Comparison of ENCODE assay signal across 8 mouse cellular contexts in genomic region chr1:184034011-184034557, GRCm38 (mm10). TPM values are rescaled to one million over a fixed set of nuclear protein-coding genes. Genes with fewer than 3 reads are reported as not detected.
DNase-seq lines count a peak whose midpoint lies in the region; ATAC-seq and TF ChIP-seq lines count a peak whose summit lies in the region.

Gene 1700056E22Rik (minus strand): TSS chr1:184034301.

- under 1% methylated on average over 38 of the region's 38 CpGs for WGBS in hindbrain, embryonic 10.5 days
- WGBS in lung, postnatal 0 days, result 0% methylated on average over 38 of the region's 38 CpGs

- TF ChIP-seq EP300 in lung, postnatal 0 days (IDR thresholded peaks at IDR 0.05), result no peak; the same call in 1 of the 2 replicates

- peak within 1 kb of the TSS; percentile 99 for H3K27ac ChIP-seq in hindbrain, embryonic 10.5 days
- peak within 1 kb of the TSS; percentile 96 for H3K27ac ChIP-seq in lung, postnatal 0 days (ENCODE audit: low read length)

- peaks cover 20% of the 10 kb centered on the region for H3K36me3 ChIP-seq in hindbrain, embryonic 10.5 days
- no peaks in the 10 kb centered on the region for H3K36me3 ChIP-seq in lung, postnatal 0 days (ENCODE audit: insufficient read depth, low read length)

- H3K9ac ChIP-seq in lung, postnatal 0 days (replicated peaks; ENCODE audit: low read depth), result peak within 1 kb of the TSS; percentile 86

- peak; percentile 41 for TF ChIP-seq CTCF in lung, postnatal 0 days (IDR thresholded peaks at IDR 0.05)

- 0 out of 2 replicates have a peak, but pooled peaks cover 3% of the 10 kb centered on the region for H3K27me3 ChIP-seq in hindbrain, embryonic 10.5 days (ENCODE audit: insufficient read depth, poor library complexity, severe bottlenecking)
- no peaks in the 10 kb centered on the region for H3K27me3 ChIP-seq in lung, postnatal 0 days (replicated peaks; ENCODE audit: insufficient read depth, low read length)

- ATAC-seq in frontal cortex, adult (ENCODE audit: low TSS enrichment), result peak; percentile 97
- peak; percentile 99 for ATAC-seq in lung, postnatal 0 days

- H3K4me2 ChIP-seq in lung, postnatal 0 days (replicated peaks; ENCODE audit: low read depth, low read length), result peak within 1 kb of the TSS; percentile 97

- DNase-seq in MN1 (ENCODE audit: low spot score), result peak; percentile 100
- DNase-seq in cerebellum, adult 9-10 months, result peak; percentile 99
- peak; percentile 99 for DNase-seq in hindbrain, embryonic 10.5 days (ENCODE audit: low spot score)
- DNase-seq in layer of hippocampus, adult 9-11 months, result peak; percentile 99
- peak; percentile 100 for DNase-seq in lung, postnatal 0 days (ENCODE audit: low spot score)
- DNase-seq in ovary, postnatal 14 days (ENCODE audit: low spot score), result peak; percentile 92
- DNase-seq in thymus, postnatal 14 days, result peak; percentile 99

- H3K9me3 ChIP-seq in hindbrain, embryonic 10.5 days, result no peaks in the 10 kb centered on the region
- H3K9me3 ChIP-seq in lung, postnatal 0 days (ENCODE audit: low read length), result no peaks in the 10 kb centered on the region

- H3K4me3 ChIP-seq in hindbrain, embryonic 10.5 days, result peak within 1 kb of the TSS; percentile 85
- H3K4me3 ChIP-seq in lung, postnatal 0 days (ENCODE audit: low read depth, low read length), result peak within 1 kb of the TSS; percentile 53

- peaks cover 34% of the 10 kb centered on the region for H3K4me1 ChIP-seq in hindbrain, embryonic 10.5 days (replicated peaks)
- H3K4me1 ChIP-seq in lung, postnatal 0 days (ENCODE audit: insufficient read depth, low read depth, low read length), result no peaks in the 10 kb centered on the region

RNA-seq across cellular contexts. Expression of gene 1700056E22Rik, which starts in this region (rescaled TPM):
- 1.6 TPM in 2 replicates for polyA plus RNA-seq in hindbrain, embryonic 10.5 days (2016; fragmentation: Nextera tagmentation; extraction: Ambion mirVana)
- 2.2 and 2.3 TPM in 2 replicates for polyA plus RNA-seq in lung, postnatal 0 days (2015; fragmentation: Nextera tagmentation; extraction: Ambion mirVana)

Comparison
In these comparisons a context has a peak if more than half of its experiments do, and no peak if none do; other contexts are left out.
1. Peak in every context shown above with its lines: DNase-seq, ATAC-seq, H3K4me3 ChIP-seq and H3K27ac ChIP-seq.